Mouse (Mus musculus) stomach, embryonic 15.5 days (tissue): ENCODE results near the gene Olfr1263. TPM values are rescaled to one million over a fixed set of nuclear protein-coding genes. Genes with fewer than 3 reads are reported as not detected.

Experiments
- ATAC-seq: fragments of 200-750 bp; cut with Nextera tagmentation; 2 replicates; pipeline ENCODE4 v1.8.0; 2017; ENCODE audit warnings: low read depth, moderate number of reproducible peaks, moderate TSS enrichment; ENCODE audit not compliant: insufficient read depth, low FRiP score
- H3K27ac ChIP-seq: fragments of 300-500 bp; sonication (generic); 2 replicates; pipeline ENCODE4 v1.5.1; 2015; ENCODE audit warnings: mild to moderate bottlenecking, inconsistent platforms
- H3K27me3 ChIP-seq: fragments of 300-500 bp; sonication (generic); replicated peaks from 2 replicates; pipeline ENCODE4 v1.6.1; 2015; ENCODE audit warnings: inconsistent platforms
- H3K36me3 ChIP-seq: fragments of 300-500 bp; sonication (generic); 2 replicates; pipeline ENCODE4 v1.6.1; 2015; ENCODE audit warnings: inconsistent platforms
- H3K4me1 ChIP-seq: fragments of 300-500 bp; sonication (generic); 2 replicates; pipeline ENCODE4 v1.6.1; 2015; ENCODE audit warnings: inconsistent platforms
- H3K4me2 ChIP-seq: fragments of 300-500 bp; sonication (generic); 2 replicates; pipeline ENCODE4 v1.6.1; 2015; ENCODE audit warnings: mild to moderate bottlenecking, inconsistent platforms
- H3K4me3 ChIP-seq: fragments of 300-500 bp; sonication (generic); replicated peaks from 2 replicates; pipeline ENCODE4 v1.5.1; 2015; ENCODE audit warnings: inconsistent platforms
- H3K9ac ChIP-seq: fragments of 300-500 bp; sonication (generic); 2 replicates; pipeline ENCODE4 v1.6.1; 2015; ENCODE audit warnings: inconsistent platforms
- H3K9me3 ChIP-seq: fragments of 300-500 bp; sonication (generic); 2 replicates; pipeline ENCODE4 v1.6.1; 2016; ENCODE audit warnings: inconsistent platforms
- WGBS: fragments of 180-500 bp; shearing (Covaris S2); methylation state at CpG from one replicate; pipeline ENCODE4 v1.1.7; 2015; 5-methylcytosine and 5-hydroxymethylcytosine counted together
- polyA plus RNA-seq: library from polyadenylated mRNA; unstranded; fragments of >200 nt; fragmentation: Nextera tagmentation; extraction: Ambion mirVana; gene quantifications from 2 replicates; pipeline ENCODE4 v1.2.1, GENCODE M21; 2015

Gene Olfr1263
- not detected in 2 replicates for polyA plus RNA-seq

- no peak for ATAC-seq
- no peaks in the 10 kb centered on the region for H3K36me3 ChIP-seq
Observed at GRCm38 (mm10) chr2:90011831-90012230, at the start of gene Olfr1263. Gene Olfr1263 (plus strand): TSS chr2:90012131.

GRCm38 (mm10) chr2:89974184-89974583 is 37.7 kb upstream of the Olfr1263 start, which contains the start of gene Olfr1260:
Gene Olfr1260 (plus strand): TSS chr2:89974340.
- Histone ChIP-seq H3K27me3 (no peaks in the 10 kb centered on the region), H3K4me3 (no peak within 1 kb of the TSS), H3K9me3 (no peaks in the 10 kb centered on the region), H3K4me2 (no peak within 1 kb of the TSS), H3K4me1 (no peaks in the 10 kb centered on the region), H3K9ac (no peak within 1 kb of the TSS), H3K27ac (no peak within 1 kb of the TSS), H3K36me3 (no peaks in the 10 kb centered on the region)
- WGBS, result 38% methylated on average over 2 of the region's 2 CpGs
- ATAC-seq, result no peak

More at GRCm38 (mm10) chr2:90011831-90012230, at the start of gene Olfr1263:
- 75% methylated on average over 2 of the region's 2 CpGs for WGBS
- H3K27me3 ChIP-seq, result no peaks in the 10 kb centered on the region
- no peak within 1 kb of the TSS for H3K9ac ChIP-seq
- H3K27ac ChIP-seq, result no peak within 1 kb of the TSS
- no peak within 1 kb of the TSS for H3K4me3 ChIP-seq
- H3K9me3 ChIP-seq, result no peaks in the 10 kb centered on the region
- H3K4me2 ChIP-seq, result no peak within 1 kb of the TSS
- no peaks in the 10 kb centered on the region for H3K4me1 ChIP-seq

- Histone ChIP-seq H3K36me3 (no peaks in the 10 kb centered on the region), H3K4me1 (no peaks in the 10 kb centered on the region), H3K27ac (no peak overlapping the region), H3K27me3 (no peaks in the 10 kb centered on the region), H3K9ac (no peak overlapping the region), H3K4me2 (no peak overlapping the region), H3K4me3 (no peak overlapping the region), H3K9me3 (no peaks in the 10 kb centered on the region)
- no peak for ATAC-seq
- WGBS, result 84% methylated on average over 2 of the region's 2 CpGs
Observed at GRCm38 (mm10) chr2:89977709-89978108, 34.2 kb upstream of the Olfr1263 start.

- H3K4me2 ChIP-seq, result no peak within 1 kb of the TSS
- H3K27ac ChIP-seq, result no peak within 1 kb of the TSS
- ATAC-seq, result no peak
- no peaks in the 10 kb centered on the region for H3K36me3 ChIP-seq
- no peak within 1 kb of the TSS for H3K4me3 ChIP-seq
- H3K9ac ChIP-seq, result no peak within 1 kb of the TSS
- H3K4me1 ChIP-seq, result no peaks in the 10 kb centered on the region
- no peaks in the 10 kb centered on the region for H3K27me3 ChIP-seq
- H3K9me3 ChIP-seq, result no peaks in the 10 kb centered on the region; the same call in 1 of the 2 replicates
Observed at GRCm38 (mm10) chr2:89990921-89991320, 21.0 kb upstream of the Olfr1263 start, which contains the start of gene Olfr1261. Gene Olfr1261 (plus strand): TSS chr2:89991221.

- no peaks in the 10 kb centered on the region for H3K36me3 ChIP-seq
- H3K9me3 ChIP-seq, result no peaks in the 10 kb centered on the region
- no peak for ATAC-seq
- no peak within 1 kb of the TSS for H3K9ac ChIP-seq
- no peaks in the 10 kb centered on the region for H3K27me3 ChIP-seq
- no peaks in the 10 kb centered on the region for H3K4me1 ChIP-seq
- no peak within 1 kb of the TSS for H3K4me2 ChIP-seq
- no peak within 1 kb of the TSS for H3K27ac ChIP-seq
- H3K4me3 ChIP-seq, result no peak within 1 kb of the TSS
Observed at GRCm38 (mm10) chr2:89999845-90000244, 12.1 kb upstream of the Olfr1263 start, which contains the start of gene Olfr1262. Gene Olfr1262 (plus strand): TSS chr2:90000145.

GRCm38 (mm10) chr2:90025477-90025876 is 13.5 kb downstream of the Olfr1263 start, which contains the start of gene Olfr1264:
Gene Olfr1264 (minus strand): TSS chr2:90025577.
- H3K9me3 ChIP-seq, result no peaks in the 10 kb centered on the region
- no peak within 1 kb of the TSS for H3K4me2 ChIP-seq
- WGBS, result 65% methylated on average over 2 of the region's 2 CpGs

GRCm38 (mm10) chr2:90035037-90035436 is 23.1 kb downstream of the Olfr1263 start, which contains the start of gene Olfr1265:
Gene Olfr1265 (plus strand): TSS chr2:90035337.
- H3K4me1 ChIP-seq, result no peaks in the 10 kb centered on the region

More at GRCm38 (mm10) chr2:90025477-90025876, 13.5 kb downstream of the Olfr1263 start, which contains the start of gene Olfr1264:
- no peaks in the 10 kb centered on the region for H3K4me1 ChIP-seq
- no peak for ATAC-seq
- H3K27ac ChIP-seq, result no peak within 1 kb of the TSS
- no peaks in the 10 kb centered on the region for H3K27me3 ChIP-seq
- H3K9ac ChIP-seq, result no peak within 1 kb of the TSS
- H3K4me3 ChIP-seq, result no peak within 1 kb of the TSS
- no peaks in the 10 kb centered on the region for H3K36me3 ChIP-seq

GRCm38 (mm10) chr2:90063494-90063893 is 51.6 kb downstream of the Olfr1263 start, which contains the start of gene Olfr140:
Gene Olfr140 (minus strand): TSS chr2:90063594.
- no peaks in the 10 kb centered on the region for H3K36me3 ChIP-seq
- no peaks in the 10 kb centered on the region for H3K9me3 ChIP-seq
- H3K4me1 ChIP-seq, result no peaks in the 10 kb centered on the region
- H3K4me2 ChIP-seq, result no peak within 1 kb of the TSS
- H3K27me3 ChIP-seq, result no peaks in the 10 kb centered on the region
- no peak within 1 kb of the TSS for H3K27ac ChIP-seq
- H3K9ac ChIP-seq, result no peak within 1 kb of the TSS
- H3K4me3 ChIP-seq, result no peak within 1 kb of the TSS
- ATAC-seq, result no peak

More at GRCm38 (mm10) chr2:90035037-90035436, 23.1 kb downstream of the Olfr1263 start, which contains the start of gene Olfr1265:
- ATAC-seq, result no peak
- no peak within 1 kb of the TSS for H3K27ac ChIP-seq
- H3K9ac ChIP-seq, result no peak within 1 kb of the TSS
- H3K36me3 ChIP-seq, result no peaks in the 10 kb centered on the region
- H3K9me3 ChIP-seq, result no peaks in the 10 kb centered on the region
- no peak within 1 kb of the TSS for H3K4me2 ChIP-seq
- H3K4me3 ChIP-seq, result no peak within 1 kb of the TSS
- no peaks in the 10 kb centered on the region for H3K27me3 ChIP-seq

Other genes with a start within 250 kb of the Olfr1263 start
- not detected in 2 replicates for gene Olfr1254, start 218.5 kb upstream of the Olfr1263 start, polyA plus RNA-seq
- not detected in 2 replicates for gene Olfr1255, start 200.1 kb upstream of the Olfr1263 start, polyA plus RNA-seq
- gene Olfr1256, start 170.6 kb upstream of the Olfr1263 start, polyA plus RNA-seq, result not detected in 2 replicates
- not detected in 2 replicates for gene Olfr48, start 163.9 kb upstream of the Olfr1263 start, polyA plus RNA-seq
- gene Olfr1257, start 133.7 kb upstream of the Olfr1263 start, polyA plus RNA-seq, result not detected in 2 replicates
- gene Olfr1258, start 84.8 kb upstream of the Olfr1263 start, polyA plus RNA-seq, result not detected in 2 replicates
- gene Olfr1259, start 63.5 kb upstream of the Olfr1263 start, polyA plus RNA-seq, result not detected in 2 replicates
- not detected in 2 replicates for gene Olfr1260, start 37.8 kb upstream of the Olfr1263 start, polyA plus RNA-seq
- gene Olfr1261, start 20.9 kb upstream of the Olfr1263 start, polyA plus RNA-seq, result not detected in 2 replicates
- gene Olfr1262, start 12.0 kb upstream of the Olfr1263 start, polyA plus RNA-seq, result not detected in 2 replicates
- gene Olfr1264, start 13.4 kb downstream of the Olfr1263 start, polyA plus RNA-seq, result not detected in 2 replicates
- gene Olfr1265, start 23.2 kb downstream of the Olfr1263 start, polyA plus RNA-seq, result not detected in 2 replicates
- not detected in 2 replicates for gene Olfr140, start 51.5 kb downstream of the Olfr1263 start, polyA plus RNA-seq
- not detected in 2 replicates for gene Olfr1269, start 109.3 kb downstream of the Olfr1263 start, polyA plus RNA-seq
- not detected in 2 replicates for gene Olfr32, start 130.2 kb downstream of the Olfr1263 start, polyA plus RNA-seq
- not detected in 2 replicates for gene Olfr1270, start 141.0 kb downstream of the Olfr1263 start, polyA plus RNA-seq
- not detected in 2 replicates for gene Olfr1506, start 212.4 kb downstream of the Olfr1263 start, polyA plus RNA-seq
- not detected in 2 replicates for gene Olfr142, start 245.5 kb downstream of the Olfr1263 start, polyA plus RNA-seq